Mouse (Mus musculus) E14TG2a.4 (cell line): ENCODE results near the gene Tshr.
"Not testable (repeated sequence)": the region's sequence is repeated elsewhere in the genome, so short reads cannot be mapped to it uniquely, and the experiment has no call there.

Experiments
- H3K27me3 ChIP-seq: 2 replicates; pipeline ENCODE4 v1.6.1; 2014; ENCODE audit warnings: low read length, control low read depth; ENCODE audit not compliant: insufficient read depth
- H3K36me3 ChIP-seq: 2 replicates; pipeline ENCODE4 v1.6.1; 2014; ENCODE audit warnings: low read length, control low read depth; ENCODE audit not compliant: insufficient read depth
- H3K4me1 ChIP-seq: replicated peaks from 2 replicates; pipeline ENCODE4 v1.6.1; 2014; ENCODE audit warnings: low read depth, low read length, control low read depth
- H3K4me3 ChIP-seq: replicated peaks from 2 replicates; pipeline ENCODE4 v1.5.1; 2014; ENCODE audit warnings: mild to moderate bottlenecking, low read length
- H3K9me3 ChIP-seq: 2 replicates; pipeline ENCODE4 v1.6.1; 2014; ENCODE audit warnings: low read length, control low read depth
- CTCF ChIP-seq: conservative IDR thresholded peaks from 2 replicates; pipeline ENCODE4 v1.5.1; 2014; ENCODE audit warnings: low read length
- NANOG ChIP-seq: IDR thresholded peaks from 2 replicates; pipeline ENCODE4 v1.6.1; 2014; ENCODE audit warnings: borderline replicate concordance, low read length, mixed read lengths
- POU5F1 ChIP-seq: IDR thresholded peaks from 2 replicates; pipeline ENCODE4 v1.6.1; 2014; ENCODE audit warnings: low read length, borderline replicate concordance

Tshr gene

GRCm38 (mm10) chr12:91579665-91580064 is 195.3 kb downstream of the Tshr start:
- Histone ChIP-seq H3K27me3 (no peaks in the 10 kb centered on the region), H3K4me1 (peaks cover 27% of the 10 kb centered on the region), H3K4me3 (no peak overlapping the region), H3K36me3 (peaks cover 80% of the 10 kb centered on the region), H3K9me3 (no peaks in the 10 kb centered on the region)
- TF ChIP-seq CTCF (no peak), NANOG (no peak), POU5F1 (no peak)

DNA sequence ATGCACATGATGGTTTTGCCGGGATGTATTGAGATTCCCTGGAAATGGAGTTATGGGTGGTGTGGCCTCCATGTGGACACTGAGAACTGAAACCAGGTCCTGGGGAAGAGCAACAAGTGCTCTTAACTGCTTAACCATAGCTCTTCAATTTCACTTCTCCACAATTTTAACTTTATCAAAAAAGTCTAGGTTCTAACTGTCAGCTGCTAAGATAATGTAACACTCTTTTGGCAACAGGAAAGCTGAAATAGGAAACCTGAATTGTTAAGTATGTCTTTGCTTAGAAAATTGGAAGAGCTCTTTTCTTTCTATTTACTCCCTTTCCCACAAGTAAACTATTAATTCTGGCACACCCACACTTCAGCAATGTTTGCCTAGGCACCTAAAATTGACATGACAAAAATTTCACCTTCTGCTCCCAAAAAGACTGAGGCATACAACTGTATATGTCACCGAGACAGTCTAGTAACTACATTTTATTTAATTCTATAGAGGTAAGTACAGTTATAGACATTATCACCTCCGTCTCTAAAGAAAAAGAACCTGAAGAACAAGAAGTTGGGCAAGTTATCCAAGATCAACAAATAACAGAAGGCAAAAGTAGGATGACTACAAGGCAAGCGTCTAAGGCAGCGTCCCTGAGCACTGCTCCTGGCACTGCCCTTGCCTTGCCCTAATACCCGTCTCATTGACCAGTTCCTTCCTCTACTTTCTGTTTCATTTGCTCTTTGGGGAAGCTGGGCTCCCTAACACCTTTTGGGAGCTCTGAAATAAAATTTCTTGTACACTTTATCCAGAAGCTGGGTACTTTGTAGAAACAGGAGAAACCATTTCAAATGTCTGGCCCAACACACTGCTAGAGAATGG is 197.1 kb downstream of the Tshr start:
- Histone ChIP-seq H3K27me3 (no peaks in the 10 kb centered on the region), H3K4me1 (peaks cover 33% of the 10 kb centered on the region), H3K36me3 (peaks cover 82% of the 10 kb centered on the region), H3K4me3 (no peak overlapping the region), H3K9me3 (no peaks in the 10 kb centered on the region)
- TF ChIP-seq POU5F1, result no peak
- no peak for TF ChIP-seq CTCF
- no peak for TF ChIP-seq NANOG

GRCm38 (mm10) chr12:91582362-91583002 is 198.1 kb downstream of the Tshr start:
- Histone ChIP-seq H3K4me3 (no peak overlapping the region), H3K36me3 (peaks cover 71% of the 10 kb centered on the region), H3K27me3 (no peaks in the 10 kb centered on the region), H3K9me3 (no peaks in the 10 kb centered on the region), H3K4me1 (peaks cover 43% of the 10 kb centered on the region)
- TF ChIP-seq NANOG (no peak), CTCF (no peak), POU5F1 (no peak)

DNA sequence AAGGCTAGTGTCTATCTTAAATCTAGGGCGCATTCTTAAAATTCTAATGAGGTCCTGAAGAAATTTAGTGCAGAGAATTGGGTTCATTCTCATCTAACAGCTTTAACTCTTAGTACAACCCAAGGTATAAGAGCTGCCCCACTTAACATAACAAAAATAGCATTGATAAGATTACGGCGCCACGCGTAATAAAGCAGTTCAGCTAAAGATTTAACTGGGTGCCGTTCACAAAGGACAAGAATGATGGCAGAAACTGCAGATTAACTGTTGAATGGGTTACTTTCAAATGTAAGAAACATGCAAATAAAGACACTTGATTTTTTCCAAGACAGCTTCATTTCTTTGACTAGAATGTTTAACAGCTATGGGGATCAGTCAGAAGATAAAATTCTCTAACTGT is 199.0 kb downstream of the Tshr start:
- TF ChIP-seq CTCF (no peak), NANOG (peak; percentile 93)
- Histone ChIP-seq H3K36me3 (peaks cover 65% of the 10 kb centered on the region), H3K9me3 (no peaks in the 10 kb centered on the region)

DNA sequence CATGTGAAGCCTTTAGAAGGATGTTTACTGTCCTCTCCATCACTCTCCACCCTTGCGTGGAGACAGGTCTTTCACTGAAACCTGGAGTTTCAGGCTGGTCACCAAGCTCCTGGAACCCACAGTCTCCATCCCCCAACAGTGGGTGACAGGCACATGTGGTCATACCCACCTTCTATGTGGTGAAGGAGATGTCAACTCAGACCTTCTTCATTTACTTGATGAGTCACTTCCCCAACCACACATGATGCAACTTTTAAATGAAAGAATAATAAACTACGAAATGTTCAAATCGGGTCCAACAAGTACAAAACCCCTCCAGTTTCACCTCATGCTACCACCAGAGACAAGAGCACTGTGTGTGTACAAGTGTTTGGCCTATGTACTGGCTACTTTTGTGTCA is 200.8 kb downstream of the Tshr start:
- H3K27me3 ChIP-seq, result no peaks in the 10 kb centered on the region
- no peaks in the 10 kb centered on the region for H3K9me3 ChIP-seq
- peaks cover 46% of the 10 kb centered on the region for H3K4me1 ChIP-seq
- TF ChIP-seq CTCF (no peak), NANOG (no peak), POU5F1 (no peak)
- H3K36me3 ChIP-seq, result peaks cover 52% of the 10 kb centered on the region
- no peak overlapping the region for H3K4me3 ChIP-seq

More for the DNA sequence above, 199.0 kb downstream of the Tshr start:
- Histone ChIP-seq H3K4me1 (peaks cover 46% of the 10 kb centered on the region), H3K4me3 (no peak overlapping the region), H3K27me3 (no peaks in the 10 kb centered on the region)

DNA sequence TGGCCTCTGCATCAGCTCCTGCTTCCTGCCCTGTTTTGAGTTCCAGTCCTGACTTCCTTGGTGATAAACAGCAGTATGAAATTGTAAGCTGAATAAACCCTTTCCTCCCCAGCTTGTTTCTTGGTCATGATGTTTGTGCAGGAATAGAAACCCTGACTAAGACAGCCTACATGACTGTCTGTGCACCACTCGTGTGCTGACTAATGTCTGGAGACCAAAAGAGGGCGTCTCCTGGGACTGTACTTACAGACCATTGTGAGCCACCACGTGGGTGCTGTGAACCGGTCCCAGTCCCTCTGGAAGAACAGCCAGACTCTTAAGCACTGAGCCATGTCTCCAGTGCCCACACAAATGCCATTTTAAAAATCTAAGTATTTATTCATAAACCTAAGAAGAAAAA is 201.5 kb downstream of the Tshr start:
- not testable (repeated sequence) for H3K9me3 ChIP-seq, H3K27me3 ChIP-seq, H3K4me3 ChIP-seq
- H3K4me1 ChIP-seq, result peaks cover 46% of the 10 kb centered on the region
- H3K36me3 ChIP-seq, result peaks cover 46% of the 10 kb centered on the region

DNA sequence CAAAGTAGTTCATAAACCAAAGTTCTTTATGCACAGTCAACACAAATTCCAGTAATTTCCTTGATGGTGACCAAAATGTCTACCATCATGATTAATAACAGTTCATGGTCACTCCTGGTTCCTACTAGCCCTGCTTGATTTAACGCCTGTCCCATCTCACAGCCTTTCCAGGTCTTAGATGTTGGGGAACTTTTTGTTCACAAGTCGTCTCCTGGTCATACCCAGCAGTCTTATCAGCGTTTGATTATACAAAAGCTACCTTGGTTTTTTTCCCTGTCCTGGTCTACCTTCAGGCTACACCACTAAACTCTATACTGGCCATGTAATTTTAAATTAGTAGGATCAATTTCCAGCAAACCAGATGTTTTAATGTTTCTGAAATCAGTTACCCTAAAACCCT is 202.7 kb downstream of the Tshr start:
- H3K36me3 ChIP-seq, result peaks cover 34% of the 10 kb centered on the region
- H3K4me3 ChIP-seq, result peak overlapping the region; percentile 88
- H3K27me3 ChIP-seq, result no peaks in the 10 kb centered on the region
- TF ChIP-seq CTCF, result no peak
- TF ChIP-seq NANOG, result no peak
- TF ChIP-seq POU5F1, result no peak
- peaks cover 54% of the 10 kb centered on the region for H3K4me1 ChIP-seq
- no peaks in the 10 kb centered on the region for H3K9me3 ChIP-seq

DNA sequence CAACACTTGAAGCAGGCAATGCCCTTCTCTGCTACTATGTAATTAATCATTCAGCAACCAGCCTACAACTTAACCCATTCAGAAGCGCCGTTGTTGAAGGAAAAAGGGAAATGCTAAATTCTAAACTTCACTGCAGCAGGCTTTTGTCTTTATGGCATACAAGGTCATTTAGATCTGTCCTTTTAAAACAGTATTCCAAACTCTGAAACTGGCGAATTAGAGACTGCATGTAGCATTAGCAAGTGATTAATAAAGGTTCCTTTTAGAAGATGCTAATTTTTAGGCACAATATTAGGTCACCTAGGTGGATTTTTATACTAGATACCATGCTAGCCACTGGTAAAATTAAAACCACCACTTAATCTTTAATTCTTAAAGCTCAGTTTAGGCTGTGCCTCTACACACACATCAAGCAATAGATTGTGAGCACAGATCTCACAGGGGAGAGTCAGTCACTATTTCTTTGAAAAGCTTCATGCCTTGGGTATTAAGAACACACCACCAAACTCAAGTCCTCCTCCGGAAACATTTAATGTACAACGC is 203.2 kb downstream of the Tshr start:
- peaks cover 29% of the 10 kb centered on the region for H3K36me3 ChIP-seq
- TF ChIP-seq NANOG, result no peak
- TF ChIP-seq CTCF, result no peak
- no peak for TF ChIP-seq POU5F1
- H3K4me3 ChIP-seq, result peak overlapping the region; percentile 88
- H3K4me1 ChIP-seq, result peaks cover 54% of the 10 kb centered on the region
- H3K27me3 ChIP-seq, result no peaks in the 10 kb centered on the region
- no peaks in the 10 kb centered on the region for H3K9me3 ChIP-seq

GRCm38 (mm10) chr12:91588176-91588669 is 203.9 kb downstream of the Tshr start:
- peak overlapping the region; percentile 88 for H3K4me3 ChIP-seq
- H3K4me1 ChIP-seq, result peaks cover 48% of the 10 kb centered on the region
- no peaks in the 10 kb centered on the region for H3K27me3 ChIP-seq
- H3K9me3 ChIP-seq, result no peaks in the 10 kb centered on the region
- H3K36me3 ChIP-seq, result peaks cover 25% of the 10 kb centered on the region
- TF ChIP-seq POU5F1 (no peak), NANOG (no peak), CTCF (no peak)
